Mouse (Mus musculus) small intestine, adult 2 months (tissue): ENCODE data around the gene Tsnax.

ENCODE experiments used
- CTCF ChIP-seq: fragments of 200-500 bp; IDR thresholded peaks from 2 replicates; pipeline ENCODE4 v1.5.1; 2012; ENCODE audit warnings: low read depth, mild to moderate bottlenecking, control low read depth, inconsistent platforms, low read length, moderate library complexity, mixed read lengths; ENCODE audit not compliant: insufficient replicate concordance, insufficient read length; ENCODE audit errors: extremely low read depth
- POLR2A ChIP-seq: fragments of 200-500 bp; IDR thresholded peaks from 2 replicates; pipeline ENCODE4 v1.6.1; 2012; ENCODE audit warnings: low read depth, mild to moderate bottlenecking, control low read depth, inconsistent platforms, low read length, moderate library complexity

DNA sequence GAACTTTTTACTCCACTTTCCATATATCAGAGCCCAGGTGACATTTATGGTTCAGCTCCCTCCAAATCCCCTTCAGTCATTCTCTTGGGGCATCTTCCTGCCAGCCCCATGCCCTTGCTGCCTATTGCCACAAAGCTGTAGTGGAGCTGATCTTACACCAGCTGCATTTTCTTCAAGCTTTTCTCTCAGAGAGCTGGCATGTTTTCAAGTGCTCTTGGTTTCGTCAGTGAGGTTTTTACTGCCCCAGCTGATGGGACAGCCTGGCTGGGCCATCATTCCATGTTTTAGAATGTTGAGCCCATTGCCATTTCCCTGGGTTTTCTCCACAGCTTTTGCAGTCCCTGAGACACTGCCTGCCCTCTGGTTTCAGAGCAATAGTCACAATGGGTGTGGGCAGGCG, 17.0 kb upstream of the Tsnax start:
- TF ChIP-seq POLR2A = no peak
- no peak for TF ChIP-seq CTCF
